Mouse (Mus musculus) hindbrain, embryonic 16.5 days (tissue): ENCODE results near the gene Ap1s1. TPM values are rescaled to one million over a fixed set of nuclear protein-coding genes. Genes with fewer than 3 reads are reported as not detected.

Source experiments
- ATAC-seq: fragments of 200-750 bp; cut with Nextera tagmentation; 2 replicates; pipeline ENCODE4 v1.8.0; 2017; ENCODE audit warnings: moderate TSS enrichment, moderate library complexity
- H3K27ac ChIP-seq: fragments of 300-500 bp; sonication (generic); 2 replicates; pipeline ENCODE4 v1.5.1; 2014; ENCODE audit warnings: low read depth, mild to moderate bottlenecking, control low read depth, low read length, moderate library complexity
- H3K27me3 ChIP-seq: fragments of 300-500 bp; sonication (generic); replicated peaks from 2 replicates; pipeline ENCODE4 v1.6.1; 2014; ENCODE audit warnings: low read length; ENCODE audit not compliant: control insufficient read depth, insufficient read depth
- H3K36me3 ChIP-seq: fragments of 300-500 bp; sonication (generic); 2 replicates; pipeline ENCODE4 v1.6.1; 2014; ENCODE audit warnings: mild to moderate bottlenecking, low read length, moderate library complexity, mixed read lengths; ENCODE audit not compliant: control insufficient read depth, insufficient read depth
- H3K4me1 ChIP-seq: fragments of 300-500 bp; sonication (generic); 2 replicates; pipeline ENCODE4 v1.6.1; 2014; ENCODE audit warnings: low read depth, low read length; ENCODE audit not compliant: control insufficient read depth, insufficient read depth
- H3K4me2 ChIP-seq: fragments of 300-500 bp; sonication (generic); 2 replicates; pipeline ENCODE4 v1.6.1; 2014; ENCODE audit warnings: mild to moderate bottlenecking, low read length, control low read depth, moderate library complexity
- H3K4me3 ChIP-seq: fragments of 300-500 bp; sonication (generic); 2 replicates; pipeline ENCODE4 v1.5.1; 2014; ENCODE audit warnings: mild to moderate bottlenecking, low read length, control low read depth, moderate library complexity
- H3K9ac ChIP-seq: fragments of 300-500 bp; sonication (generic); 2 replicates; pipeline ENCODE4 v1.6.1; 2014; ENCODE audit warnings: low read depth, mild to moderate bottlenecking, control low read depth, low read length, moderate library complexity
- H3K9me3 ChIP-seq: fragments of 300-500 bp; sonication (generic); 2 replicates; pipeline ENCODE4 v1.6.1; 2014; ENCODE audit warnings: mild to moderate bottlenecking, low read length, moderate library complexity; ENCODE audit not compliant: control insufficient read depth
- WGBS: fragments of 180-500 bp; shearing (Covaris S2); extraction: QIAGEN DNeasy Blood & Tissue Kit; methylation state at CpG from one replicate; pipeline ENCODE4 v1.1.7; 2014; 5-methylcytosine and 5-hydroxymethylcytosine counted together
- polyA plus RNA-seq: library from polyadenylated mRNA; unstranded; fragments of >200 nt; fragmentation: Nextera tagmentation; extraction: Ambion mirVana; gene quantifications from 2 replicates; pipeline ENCODE4 v1.2.1, GENCODE M21; 2015

Ap1s1 gene
- polyA plus RNA-seq, 1 experiment from 2014 or later = 260 TPM

DNA sequence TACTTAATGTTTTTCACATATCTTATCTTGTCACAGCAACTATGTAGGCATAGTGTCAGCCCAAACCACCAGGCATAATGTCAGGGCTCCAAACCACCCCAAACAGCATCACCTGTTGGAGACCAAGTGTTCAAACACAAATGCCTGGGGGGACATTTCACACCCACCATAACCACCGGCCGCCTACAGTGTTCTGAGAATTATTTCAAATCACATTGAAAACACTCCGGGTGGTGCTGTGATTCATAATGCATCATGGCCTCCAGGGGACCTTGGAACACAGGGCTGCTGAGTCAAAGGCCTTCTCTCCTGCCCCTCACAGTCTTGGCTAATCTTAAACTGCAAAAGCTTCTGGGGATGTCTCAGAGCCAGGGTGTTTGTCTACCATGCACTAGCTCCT lies 30.0 kb downstream of the Ap1s1 start:
- Histone ChIP-seq H3K9me3 (no peaks in the 10 kb centered on the region), H3K4me2 (no peak overlapping the region), H3K4me3 (no peak overlapping the region), H3K9ac (no peak overlapping the region), H3K36me3 (no peaks in the 10 kb centered on the region), H3K27me3 (no peaks in the 10 kb centered on the region), H3K27ac (no peak overlapping the region), H3K4me1 (no peaks in the 10 kb centered on the region)
- 92% methylated on average over 3 of the region's 3 CpGs for WGBS
- no peak for ATAC-seq

DNA sequence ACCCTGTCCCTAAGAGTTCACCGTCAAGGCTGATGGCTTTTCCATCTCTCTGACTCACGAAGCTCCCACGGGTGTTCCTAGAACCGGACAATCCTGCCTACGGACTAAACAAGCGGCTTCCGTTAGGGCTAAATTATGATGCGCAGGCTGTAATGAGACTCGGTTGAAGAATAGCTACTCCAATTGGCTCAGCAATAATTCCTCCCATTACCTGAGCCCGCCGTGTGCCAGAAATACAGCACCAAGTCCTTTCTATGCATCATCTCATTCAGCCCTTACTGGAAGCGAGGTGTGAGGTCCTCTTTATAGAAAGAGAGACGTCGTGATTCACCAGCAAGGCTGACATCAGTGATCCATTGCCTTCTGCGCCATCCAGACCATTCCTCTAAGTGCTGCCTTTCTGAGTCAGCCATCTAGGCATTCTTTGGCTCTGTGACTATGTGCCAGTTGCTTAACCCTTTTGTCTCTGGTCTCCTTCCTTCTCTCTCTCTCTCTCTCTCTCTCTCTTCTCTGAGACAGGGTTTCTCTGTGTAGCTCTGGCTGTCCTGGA lies 33.5 kb downstream of the Ap1s1 start:
- no peak for ATAC-seq

GRCm38 (mm10) chr5:137009988-137010387 lies 35.9 kb downstream of the Ap1s1 start:
- H3K4me1 ChIP-seq = no peaks in the 10 kb centered on the region
- no peak overlapping the region for H3K9ac ChIP-seq
- H3K4me3 ChIP-seq = no peak overlapping the region
- no peaks in the 10 kb centered on the region for H3K36me3 ChIP-seq
- H3K4me2 ChIP-seq = no peak overlapping the region
- H3K27me3 ChIP-seq = no peaks in the 10 kb centered on the region
- ATAC-seq = no peak
- 24% methylated on average over 3 of the region's 3 CpGs for WGBS
- H3K27ac ChIP-seq = no peak overlapping the region
- no peaks in the 10 kb centered on the region for H3K9me3 ChIP-seq

More for the DNA sequence above, 33.5 kb downstream of the Ap1s1 start:
- H3K9ac ChIP-seq = no peak overlapping the region
- no peak overlapping the region for H3K27ac ChIP-seq
- no peak overlapping the region for H3K4me3 ChIP-seq
- H3K4me2 ChIP-seq = no peak overlapping the region
- 74% methylated on average over 15 of the region's 15 CpGs for WGBS
- H3K9me3 ChIP-seq = no peaks in the 10 kb centered on the region
- H3K36me3 ChIP-seq = no peaks in the 10 kb centered on the region
- no peaks in the 10 kb centered on the region for H3K27me3 ChIP-seq
- no peaks in the 10 kb centered on the region for H3K4me1 ChIP-seq

DNA sequence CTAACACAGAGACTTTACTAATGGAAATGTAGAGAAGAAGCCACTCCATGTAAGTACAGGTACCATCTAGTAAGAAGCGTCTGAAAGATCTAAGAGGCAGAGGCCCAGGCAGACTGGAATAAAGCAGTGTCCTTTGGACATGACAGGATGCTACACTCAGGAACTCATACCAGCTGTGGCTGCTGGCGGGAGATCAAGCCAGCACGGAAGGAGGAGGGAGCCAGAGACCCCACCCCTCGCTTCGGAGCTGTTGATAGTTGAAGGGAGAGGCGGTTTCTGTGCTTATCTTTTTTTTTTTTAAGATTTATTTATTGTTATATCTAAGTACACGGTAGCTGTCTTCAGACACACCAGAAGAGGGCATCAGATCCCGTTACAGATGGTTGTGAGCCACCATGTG lies 38.7 kb downstream of the Ap1s1 start:
- Histone ChIP-seq H3K4me2 (no peak overlapping the region), H3K27ac (no peak overlapping the region), H3K4me1 (no peaks in the 10 kb centered on the region), H3K4me3 (no peak overlapping the region), H3K9ac (no peak overlapping the region), H3K36me3 (no peaks in the 10 kb centered on the region), H3K9me3 (no peaks in the 10 kb centered on the region), H3K27me3 (no peaks in the 10 kb centered on the region)
- WGBS = 64% methylated on average over 8 of the region's 8 CpGs
- no peak for ATAC-seq

GRCm38 (mm10) chr5:137000612-137001011 lies 45.3 kb downstream of the Ap1s1 start:
- Histone ChIP-seq H3K27ac (no peak overlapping the region), H3K27me3 (no peaks in the 10 kb centered on the region), H3K4me1 (no peaks in the 10 kb centered on the region), H3K4me3 (no peak overlapping the region), H3K9me3 (no peaks in the 10 kb centered on the region), H3K36me3 (peaks cover 6% of the 10 kb centered on the region; the same call in 1 of the 2 replicates), H3K9ac (no peak overlapping the region), H3K4me2 (no peak overlapping the region)
- WGBS = 91% methylated on average over 2 of the region's 2 CpGs
- ATAC-seq = no peak

GRCm38 (mm10) chr5:136999449-136999848 lies 46.5 kb downstream of the Ap1s1 start:
- Histone ChIP-seq H3K4me1 (no peaks in the 10 kb centered on the region), H3K9me3 (no peaks in the 10 kb centered on the region), H3K27me3 (no peaks in the 10 kb centered on the region), H3K36me3 (peaks cover 15% of the 10 kb centered on the region), H3K9ac (no peak overlapping the region), H3K4me3 (no peak overlapping the region), H3K27ac (no peak overlapping the region), H3K4me2 (no peak overlapping the region)
- WGBS = 92% methylated on average over 4 of the region's 5 CpGs
- ATAC-seq = no peak

DNA sequence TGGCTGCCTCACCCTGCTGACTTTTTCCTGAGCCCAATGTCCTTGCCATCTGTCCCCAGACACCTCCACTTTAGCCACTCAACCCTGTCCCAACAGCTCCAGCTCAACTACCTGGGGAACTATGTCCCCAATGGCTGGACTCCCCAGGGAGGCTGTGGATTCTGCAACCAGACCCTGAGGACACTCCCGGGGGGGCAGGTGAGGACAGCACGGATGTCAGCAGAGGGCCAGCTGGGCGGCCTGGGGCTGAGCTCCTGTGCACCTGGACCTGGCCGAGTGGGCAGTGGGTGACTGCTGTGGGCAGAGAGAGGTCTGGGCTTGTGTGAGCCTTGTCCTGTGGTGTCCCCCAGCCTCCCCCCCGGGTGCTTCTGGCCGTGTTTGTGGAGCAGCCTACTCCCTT lies 56.1 kb downstream of the Ap1s1 start:
- H3K9me3 ChIP-seq = no peaks in the 10 kb centered on the region
- H3K4me2 ChIP-seq = no peak overlapping the region
- no peak for ATAC-seq
- H3K27ac ChIP-seq = no peak overlapping the region
- H3K9ac ChIP-seq = no peak overlapping the region
- no peak overlapping the region for H3K4me3 ChIP-seq
- H3K36me3 ChIP-seq = peaks cover 50% of the 10 kb centered on the region
- 97% methylated on average over 6 of the region's 6 CpGs for WGBS
- peaks cover 15% of the 10 kb centered on the region for H3K4me1 ChIP-seq
- H3K27me3 ChIP-seq = no peaks in the 10 kb centered on the region

DNA sequence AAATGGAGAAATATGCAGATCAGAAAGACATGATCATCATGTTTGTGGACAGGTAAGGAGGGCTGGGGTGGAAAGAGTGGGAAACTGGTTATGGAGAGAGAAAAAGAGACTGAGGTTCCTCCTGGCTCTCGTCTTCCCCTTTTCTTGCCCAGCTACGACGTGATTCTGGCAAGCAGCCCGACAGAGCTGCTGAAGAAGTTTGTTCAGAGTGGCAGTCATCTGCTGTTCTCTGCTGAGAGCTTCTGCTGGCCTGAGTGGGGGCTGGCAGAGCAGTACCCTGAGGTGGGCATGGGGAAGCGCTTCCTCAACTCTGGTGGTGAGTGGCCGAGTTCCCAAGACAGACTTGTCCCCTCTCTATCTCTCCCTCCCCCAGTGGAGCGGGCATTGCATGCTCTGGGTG lies 57.5 kb downstream of the Ap1s1 start:
- 66% methylated on average over 5 of the region's 7 CpGs for WGBS
- peaks cover 38% of the 10 kb centered on the region for H3K36me3 ChIP-seq
- ATAC-seq = no peak

GRCm38 (mm10) chr5:136987934-136988271 lies 58.0 kb downstream of the Ap1s1 start, which contains the start of gene Znhit1:
TSS of gene Znhit1 (minus strand) at chr5:136988021.
- Histone ChIP-seq H3K4me2 (peak within 1 kb of the TSS; percentile 62), H3K27me3 (no peaks in the 10 kb centered on the region), H3K27ac (peak within 1 kb of the TSS; percentile 86), H3K4me3 (peak within 1 kb of the TSS; percentile 59), H3K9me3 (no peaks in the 10 kb centered on the region), H3K9ac (peak within 1 kb of the TSS; percentile 79), H3K36me3 (peaks cover 33% of the 10 kb centered on the region), H3K4me1 (peaks cover 15% of the 10 kb centered on the region)
- ATAC-seq = no peak; the same call in 1 of the 2 replicates
- WGBS = 5% methylated on average over 12 of the region's 12 CpGs

More for the DNA sequence above, 57.5 kb downstream of the Ap1s1 start:
- Histone ChIP-seq H3K4me1 (peaks cover 15% of the 10 kb centered on the region), H3K27ac (peak overlapping the region; percentile 24), H3K4me3 (peak overlapping the region; percentile 59), H3K9me3 (no peaks in the 10 kb centered on the region), H3K27me3 (no peaks in the 10 kb centered on the region), H3K9ac (peak overlapping the region; percentile 79), H3K4me2 (peak overlapping the region; percentile 62)
